Mouse (Mus musculus) ES-E14 (cell line): ENCODE results near the gene Tmem104.

Experiments
- CHD2 ChIP-seq: IDR thresholded peaks from 2 replicates; pipeline ENCODE4 v1.6.1; 2014; ENCODE audit warnings: mild to moderate bottlenecking, low read depth, low read length, inconsistent platforms
- MAFK ChIP-seq: IDR thresholded peaks from 2 replicates; pipeline ENCODE4 v1.6.1; 2014; ENCODE audit warnings: mild to moderate bottlenecking, low read depth, low read length, inconsistent platforms; ENCODE audit not compliant: insufficient read depth
- ZC3H11A ChIP-seq: IDR thresholded peaks from 2 replicates; pipeline ENCODE4 v1.6.1; 2012; ENCODE audit warnings: low read depth, mild to moderate bottlenecking, inconsistent platforms, low read length, borderline replicate concordance
- ZNF384 ChIP-seq: IDR thresholded peaks from 2 replicates; pipeline ENCODE4 v1.6.1; 2012; ENCODE audit warnings: low read depth, low read length, inconsistent platforms

DNA sequence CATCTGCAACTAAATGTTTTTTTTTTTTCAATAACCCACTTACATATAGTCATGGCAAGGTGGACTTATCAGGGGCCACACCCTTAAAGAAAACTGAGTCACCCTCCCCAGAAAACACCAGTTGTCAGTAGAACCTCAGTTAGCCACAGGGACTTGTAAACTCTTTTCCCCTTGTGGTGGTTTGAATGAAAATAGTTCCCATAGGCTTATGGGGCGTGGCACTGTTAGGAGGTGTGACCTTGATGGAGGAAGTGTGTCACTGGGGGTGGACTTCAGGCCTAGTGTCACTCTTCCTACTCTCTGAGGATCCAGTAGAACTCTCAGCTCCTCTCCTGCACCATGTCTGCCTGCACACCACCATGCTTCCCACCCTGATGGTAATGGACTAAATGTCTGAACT, 92.4 kb downstream of the Tmem104 start:
- TF ChIP-seq ZC3H11A (no peak), ZNF384 (no peak), CHD2 (no peak), MAFK (no peak)
